Mouse (Mus musculus) midbrain, postnatal 0 days (tissue): ENCODE measurements around the gene Sacs. TPM values are rescaled to one million over a fixed set of nuclear protein-coding genes. Genes with fewer than 3 reads are reported as not detected.

ENCODE experiments used
- ATAC-seq: fragments of 200-750 bp; cut with Nextera tagmentation; 2 replicates; pipeline ENCODE4 v1.8.0; 2017; ENCODE audit warnings: moderate number of reproducible peaks, mild to moderate bottlenecking, moderate TSS enrichment, moderate library complexity; ENCODE audit not compliant: low FRiP score
- DNase-seq: peaks from one replicate; pipeline ENCODE4 v3.0.0-alpha.2; 2015; ENCODE audit warnings: low spot score
- H3K27ac ChIP-seq: fragments of 300-500 bp; sonication (generic); 2 replicates; pipeline ENCODE4 v1.5.1; 2014; ENCODE audit warnings: low read depth, mild to moderate bottlenecking, low read length, mixed read lengths
- H3K27me3 ChIP-seq: fragments of 300-500 bp; sonication (generic); 2 replicates; pipeline ENCODE4 v1.6.1; 2014; ENCODE audit warnings: low read length, control low read depth, mixed read lengths; ENCODE audit not compliant: insufficient read depth
- H3K36me3 ChIP-seq: fragments of 300-500 bp; sonication (generic); 2 replicates; pipeline ENCODE4 v1.6.1; 2014; ENCODE audit warnings: low read length, control low read depth, mixed read lengths; ENCODE audit not compliant: insufficient read depth
- H3K4me1 ChIP-seq: fragments of 300-500 bp; sonication (generic); 2 replicates; pipeline ENCODE4 v1.6.1; 2014; ENCODE audit warnings: mild to moderate bottlenecking, control low read depth, antibody characterized with exemption, low read length, mixed read lengths; ENCODE audit not compliant: insufficient read depth
- H3K4me2 ChIP-seq: fragments of 300-500 bp; sonication (generic); 2 replicates; pipeline ENCODE4 v1.6.1; 2014; ENCODE audit warnings: low read depth, mild to moderate bottlenecking, low read length, mixed read lengths; ENCODE audit not compliant: poor library complexity, severe bottlenecking
- H3K4me3 ChIP-seq: fragments of 300-500 bp; sonication (generic); 2 replicates; pipeline ENCODE4 v1.5.1; 2014; ENCODE audit warnings: low read depth, mild to moderate bottlenecking, low read length, moderate library complexity
- H3K9ac ChIP-seq: fragments of 300-500 bp; sonication (generic); replicated peaks from 2 replicates; pipeline ENCODE4 v1.6.1; 2014; ENCODE audit warnings: mild to moderate bottlenecking, low read length, moderate library complexity, mixed read lengths; ENCODE audit not compliant: poor library complexity, severe bottlenecking
- H3K9me3 ChIP-seq: fragments of 300-500 bp; sonication (generic); 2 replicates; pipeline ENCODE4 v1.6.1; 2016; ENCODE audit warnings: low read length, control low read depth
- CTCF ChIP-seq: IDR thresholded peaks from 2 replicates; pipeline ENCODE4 v1.5.1; 2016; ENCODE audit warnings: antibody characterized with exemption, mild to moderate bottlenecking
- WGBS: fragments of 180-500 bp; shearing (Covaris S2); extraction: QIAGEN DNeasy Blood & Tissue Kit; methylation state at CpG from one replicate; pipeline ENCODE4 v1.1.7; 2014; 5-methylcytosine and 5-hydroxymethylcytosine counted together
- polyA plus RNA-seq: library from polyadenylated mRNA; unstranded; fragments of >200 nt; fragmentation: Nextera tagmentation; extraction: Ambion mirVana; gene quantifications from 2 replicates; pipeline ENCODE4 v1.2.1, GENCODE M21; 2015
- total RNA-seq: library from RNA; depleted of rRNA; stranded (reverse); fragments of >200 nt; gene quantifications from 2 replicates; pipeline ENCODE4 v1.2.3, GENCODE M21; 2014

The Sacs gene
- total and polyA plus RNA-seq, 2 experiments from 2014 or later = 5.8 to 42.0 TPM

DNA sequence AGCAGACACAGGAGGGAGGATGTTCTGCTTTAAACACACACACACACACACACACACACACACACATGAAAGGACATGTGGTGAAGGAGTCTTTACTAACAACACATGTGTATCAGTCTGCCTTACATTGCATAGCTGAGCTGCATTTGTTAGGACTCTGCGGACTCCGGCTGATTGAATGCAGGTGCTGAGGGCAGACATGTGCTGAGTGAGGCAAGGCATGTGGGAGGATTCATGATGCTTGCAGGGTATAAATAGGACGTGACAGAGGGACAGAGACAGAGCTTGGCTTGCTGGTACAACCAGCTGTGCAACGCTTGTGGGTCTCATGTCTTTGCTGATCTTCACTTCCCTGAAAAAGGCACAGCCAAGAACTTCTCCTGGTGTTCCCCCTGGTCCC, 85.5 kb downstream of the Sacs start:
- DNase-seq = no peak
- Histone ChIP-seq H3K4me1 (no peaks in the 10 kb centered on the region), H3K36me3 (no peaks in the 10 kb centered on the region), H3K4me3 (no peak overlapping the region), H3K4me2 (no peak overlapping the region), H3K9ac (no peak overlapping the region), H3K9me3 (no peaks in the 10 kb centered on the region), H3K27me3 (no peaks in the 10 kb centered on the region), H3K27ac (no peak overlapping the region)
- WGBS = 72% methylated on average over 4 of the region's 4 CpGs
- no peak for TF ChIP-seq CTCF
- no peak for ATAC-seq

DNA sequence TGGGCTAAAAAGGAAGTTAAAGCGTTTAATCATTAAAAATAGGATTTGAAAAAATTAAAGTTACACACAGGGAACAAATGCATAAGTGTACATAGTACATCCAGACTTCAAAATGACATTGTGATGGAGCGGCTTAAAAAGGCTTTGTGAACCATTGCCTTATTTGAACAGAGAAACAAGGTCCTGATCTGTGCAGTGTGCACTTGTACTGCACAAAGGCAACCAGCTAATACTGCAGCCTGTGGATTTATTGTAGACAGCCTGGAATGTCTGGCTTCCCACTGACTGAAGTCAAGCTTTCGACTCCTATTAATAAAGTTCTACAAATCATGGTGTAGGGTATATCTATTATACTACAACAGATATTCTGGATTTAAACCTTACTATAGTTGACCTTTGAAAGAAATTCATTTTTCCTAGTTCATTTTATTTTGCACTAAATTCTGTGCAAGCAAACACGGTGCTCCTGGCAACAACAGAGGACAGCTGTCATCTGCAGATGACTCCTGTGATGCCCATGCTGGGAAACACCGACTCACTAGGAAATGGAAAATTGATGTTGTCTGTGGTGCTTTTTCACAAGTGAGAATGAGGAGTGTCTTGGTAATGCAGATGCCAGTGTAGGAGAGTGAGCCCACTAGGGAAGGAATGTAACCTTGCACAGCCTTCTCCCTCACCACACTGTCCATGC, 86.3 kb downstream of the Sacs start:
- no peak overlapping the region for H3K4me3 ChIP-seq
- H3K27me3 ChIP-seq = no peaks in the 10 kb centered on the region
- DNase-seq (no peak), ATAC-seq (no peak)
- no peak overlapping the region for H3K9ac ChIP-seq
- no peaks in the 10 kb centered on the region for H3K9me3 ChIP-seq
- no peaks in the 10 kb centered on the region for H3K36me3 ChIP-seq
- no peaks in the 10 kb centered on the region for H3K4me1 ChIP-seq
- no peak overlapping the region for H3K4me2 ChIP-seq
- 74% methylated on average over 5 of the region's 5 CpGs for WGBS
- H3K27ac ChIP-seq = no peak overlapping the region
- TF ChIP-seq CTCF = no peak

DNA sequence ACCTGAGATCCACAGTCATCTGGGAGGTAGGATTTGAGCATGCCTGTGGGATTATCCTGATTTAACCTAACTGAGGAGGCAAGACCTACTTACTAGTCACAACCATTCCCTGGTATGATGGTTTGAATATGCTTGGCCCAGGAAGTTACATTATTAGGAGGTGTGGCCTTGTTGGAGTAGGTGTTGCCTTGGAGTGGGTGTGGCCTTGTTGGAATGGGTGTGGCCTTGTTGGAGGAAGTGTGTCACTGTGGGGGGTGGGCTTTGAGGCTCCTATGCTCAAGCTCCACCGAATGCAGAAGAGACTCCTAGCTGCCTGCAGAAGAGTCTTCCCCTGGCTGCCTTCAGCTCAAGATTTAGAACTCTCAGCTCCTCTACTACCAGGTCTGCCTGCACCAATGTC, 87.9 kb downstream of the Sacs start:
- 71% methylated on average over 1 of the region's 1 CpGs for WGBS
- ATAC-seq (no peak), DNase-seq (no peak)
- no peaks in the 10 kb centered on the region for H3K27me3 ChIP-seq
- H3K4me3 ChIP-seq = no peak overlapping the region
- H3K4me2 ChIP-seq = no peak overlapping the region
- H3K9me3 ChIP-seq = no peaks in the 10 kb centered on the region
- no peak for TF ChIP-seq CTCF
- H3K9ac ChIP-seq = no peak overlapping the region
- no peaks in the 10 kb centered on the region for H3K36me3 ChIP-seq
- no peak overlapping the region for H3K27ac ChIP-seq
- no peaks in the 10 kb centered on the region for H3K4me1 ChIP-seq

DNA sequence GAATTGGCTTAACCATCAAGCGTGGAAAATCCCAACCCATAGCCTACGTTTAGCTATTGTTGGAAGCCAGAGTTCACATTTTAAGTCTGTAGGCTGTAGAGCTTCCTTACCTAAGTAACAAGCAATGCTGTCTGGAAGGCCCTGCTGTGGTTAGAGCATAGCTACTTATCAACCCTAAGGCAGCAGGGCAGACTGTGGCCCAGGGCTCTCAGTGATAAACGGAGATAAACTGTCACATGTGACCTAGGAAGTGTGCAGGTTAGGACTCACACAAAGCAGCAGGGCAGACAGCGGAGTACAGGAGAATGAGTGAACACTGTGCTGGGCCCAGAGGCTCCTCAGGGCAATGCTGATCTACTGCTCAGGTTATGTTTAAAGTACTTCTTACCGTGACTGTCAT, 91.5 kb downstream of the Sacs start:
- ATAC-seq (no peak), DNase-seq (no peak)
- no peak overlapping the region for H3K4me2 ChIP-seq
- no peak for TF ChIP-seq CTCF
- 82% methylated on average over 5 of the region's 5 CpGs for WGBS
- no peak overlapping the region for H3K27ac ChIP-seq
- H3K27me3 ChIP-seq = no peaks in the 10 kb centered on the region
- H3K9ac ChIP-seq = no peak overlapping the region
- H3K36me3 ChIP-seq = no peaks in the 10 kb centered on the region
- H3K9me3 ChIP-seq = no peaks in the 10 kb centered on the region
- no peak overlapping the region for H3K4me3 ChIP-seq
- no peaks in the 10 kb centered on the region for H3K4me1 ChIP-seq

DNA sequence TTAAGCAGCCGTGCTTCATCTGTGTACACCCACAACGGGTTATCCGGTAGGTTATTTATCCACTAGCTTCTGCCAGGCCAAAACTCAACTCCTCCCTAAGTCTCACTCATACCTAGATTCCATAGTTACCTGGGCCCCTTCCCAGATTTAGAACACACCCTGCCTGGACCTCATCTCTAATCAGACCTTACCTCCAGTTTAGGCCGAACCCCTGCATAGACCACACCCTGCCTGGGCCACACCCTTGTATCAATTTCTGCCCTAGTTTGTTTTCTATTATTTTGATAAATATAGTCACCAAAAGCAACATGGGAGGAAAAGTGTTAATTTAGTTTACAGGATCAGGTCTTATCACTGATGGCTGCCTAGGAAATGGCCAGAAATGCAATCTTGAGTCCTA, 91.9 kb downstream of the Sacs start:
- no peak overlapping the region for H3K4me3 ChIP-seq
- no peak overlapping the region for H3K4me2 ChIP-seq
- ATAC-seq = no peak
- H3K9me3 ChIP-seq = no peaks in the 10 kb centered on the region
- over 99% methylated on average over 4 of the region's 4 CpGs for WGBS
- H3K27ac ChIP-seq = no peak overlapping the region
- no peak overlapping the region for H3K9ac ChIP-seq
- no peaks in the 10 kb centered on the region for H3K36me3 ChIP-seq
- TF ChIP-seq CTCF = no peak
- H3K27me3 ChIP-seq = no peaks in the 10 kb centered on the region
- no peak for DNase-seq
- no peaks in the 10 kb centered on the region for H3K4me1 ChIP-seq

DNA sequence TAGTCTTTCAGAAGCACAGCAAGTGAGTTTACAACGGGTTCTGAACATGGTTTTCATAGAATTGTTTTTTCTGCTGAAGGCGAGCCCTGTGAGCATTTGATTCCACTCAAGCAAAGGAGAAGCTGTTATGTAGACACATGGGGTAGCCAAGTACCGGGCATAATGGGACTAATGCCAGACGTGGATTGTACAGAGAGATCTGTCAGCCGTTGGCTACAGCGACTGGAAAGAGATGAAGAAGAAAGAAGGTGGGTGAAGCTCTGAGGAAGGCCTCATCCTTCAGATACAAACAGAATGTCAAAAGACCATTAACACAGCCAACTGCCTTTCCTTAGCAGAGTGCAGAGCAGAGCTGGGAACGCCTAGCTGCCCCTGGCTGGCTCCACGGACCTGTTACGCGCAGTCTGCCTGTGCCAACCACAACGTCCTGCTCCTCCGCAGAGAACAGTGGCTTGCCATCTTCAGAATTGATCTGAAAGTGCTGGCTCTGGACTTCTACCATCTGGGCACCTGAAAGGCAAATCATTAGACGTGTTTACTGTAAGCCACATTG, 93.8 kb downstream of the Sacs start:
- H3K9ac ChIP-seq = no peak overlapping the region
- no peak for ATAC-seq
- peak; percentile 65 for DNase-seq
- H3K36me3 ChIP-seq = no peaks in the 10 kb centered on the region
- H3K4me3 ChIP-seq = no peak overlapping the region
- WGBS = 81% methylated on average over 13 of the region's 13 CpGs
- no peak overlapping the region for H3K27ac ChIP-seq
- no peaks in the 10 kb centered on the region for H3K9me3 ChIP-seq
- no peaks in the 10 kb centered on the region for H3K4me1 ChIP-seq
- no peak overlapping the region for H3K4me2 ChIP-seq
- no peaks in the 10 kb centered on the region for H3K27me3 ChIP-seq
- no peak for TF ChIP-seq CTCF
